Mouse (Mus musculus) hindbrain, postnatal 0 days (tissue): ENCODE data around the gene Cfap69. TPM values are rescaled to one million over a fixed set of nuclear protein-coding genes. Genes with fewer than 3 reads are reported as not detected.
"Not testable (repeated sequence)": the region's sequence is repeated elsewhere in the genome, so short reads cannot be mapped to it uniquely, and the experiment has no call there.

Source experiments
- ATAC-seq: fragments of 200-750 bp; cut with Nextera tagmentation; 2 replicates; pipeline ENCODE4 v1.8.0; 2017; ENCODE audit warnings: mild to moderate bottlenecking, moderate TSS enrichment, moderate library complexity
- DNase-seq: peaks from one replicate; pipeline ENCODE4 v3.0.0-alpha.2; 2015; ENCODE audit warnings: low spot score
- H3K27ac ChIP-seq: fragments of 300-500 bp; sonication (generic); 2 replicates; pipeline ENCODE4 v1.5.1; 2014; ENCODE audit warnings: mild to moderate bottlenecking
- H3K27me3 ChIP-seq: fragments of 300-500 bp; sonication (generic); 2 replicates; pipeline ENCODE4 v1.6.1; 2014; ENCODE audit warnings: low read length, mixed read lengths; ENCODE audit not compliant: insufficient read depth
- H3K36me3 ChIP-seq: fragments of 300-500 bp; sonication (generic); 2 replicates; pipeline ENCODE4 v1.6.1; 2014; ENCODE audit warnings: low read length, mixed read lengths; ENCODE audit not compliant: insufficient read depth
- H3K4me1 ChIP-seq: fragments of 300-500 bp; sonication (generic); 2 replicates; pipeline ENCODE4 v1.6.1; 2014; ENCODE audit warnings: antibody characterized with exemption, low read length, mixed read lengths; ENCODE audit not compliant: insufficient read depth
- H3K4me2 ChIP-seq: fragments of 300-500 bp; sonication (generic); 2 replicates; pipeline ENCODE4 v1.6.1; 2014; ENCODE audit warnings: low read depth, mild to moderate bottlenecking, low read length, moderate library complexity, mixed read lengths
- H3K4me3 ChIP-seq: fragments of 300-500 bp; sonication (generic); 2 replicates; pipeline ENCODE4 v1.5.1; 2014; ENCODE audit warnings: low read length
- H3K9ac ChIP-seq: fragments of 300-500 bp; sonication (generic); replicated peaks from 2 replicates; pipeline ENCODE4 v1.6.1; 2014; ENCODE audit warnings: mild to moderate bottlenecking, low read length, moderate library complexity, mixed read lengths
- H3K9me3 ChIP-seq: fragments of 300-500 bp; sonication (generic); 2 replicates; pipeline ENCODE4 v1.6.1; 2016; ENCODE audit warnings: low read length, mixed read lengths
- CTCF ChIP-seq: IDR thresholded peaks from 2 replicates; pipeline ENCODE4 v1.5.1; 2016; ENCODE audit warnings: antibody characterized with exemption, control low read depth, low read depth
- WGBS: fragments of 180-500 bp; shearing (Covaris S2); extraction: QIAGEN DNeasy Blood & Tissue Kit; methylation state at CpG from one replicate; pipeline ENCODE4 v1.1.7; 2014; 5-methylcytosine and 5-hydroxymethylcytosine counted together
- polyA plus RNA-seq: library from polyadenylated mRNA; unstranded; fragments of >200 nt; fragmentation: Nextera tagmentation; extraction: Ambion mirVana; gene quantifications from 2 replicates; pipeline ENCODE4 v1.2.1, GENCODE M21; 2015
- total RNA-seq: library from RNA; depleted of rRNA; stranded (reverse); fragments of >200 nt; gene quantifications from 2 replicates; pipeline ENCODE4 v1.2.3, GENCODE M21; 2014

Cfap69 gene
- total and polyA plus RNA-seq, 2 experiments from 2014 or later: 8.0 to 9.8 TPM

DNA sequence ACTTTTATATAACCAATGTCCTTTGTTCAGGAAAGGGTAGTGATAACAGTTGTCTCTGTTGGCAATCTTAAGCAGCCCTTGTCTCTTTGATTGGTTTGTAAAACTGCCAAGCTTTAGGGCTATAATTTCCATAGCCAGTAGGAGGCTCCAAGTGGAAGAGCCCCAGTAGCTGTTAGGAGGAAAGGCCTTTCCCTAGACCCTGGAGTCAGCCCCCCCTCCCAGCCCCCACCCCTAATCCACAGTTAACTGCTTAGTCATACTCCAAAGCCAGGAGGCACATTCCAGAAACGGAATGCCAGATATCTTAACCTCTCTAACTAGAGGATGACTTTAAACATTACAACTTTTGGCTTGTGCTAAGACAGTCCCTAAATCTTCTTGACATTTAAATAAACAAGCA lies 22.9 kb upstream of the Cfap69 start:
- H3K27me3 ChIP-seq: no peaks in the 10 kb centered on the region
- no peak overlapping the region for H3K9ac ChIP-seq
- DNase-seq (no peak), ATAC-seq (no peak)
- no peak overlapping the region for H3K27ac ChIP-seq
- H3K36me3 ChIP-seq: no peaks in the 10 kb centered on the region
- 28% methylated on average over 1 of the region's 1 CpGs for WGBS
- H3K4me1 ChIP-seq: no peaks in the 10 kb centered on the region
- H3K4me3 ChIP-seq: no peak overlapping the region
- H3K9me3 ChIP-seq: no peaks in the 10 kb centered on the region
- no peak overlapping the region for H3K4me2 ChIP-seq
- TF ChIP-seq CTCF: no peak

DNA sequence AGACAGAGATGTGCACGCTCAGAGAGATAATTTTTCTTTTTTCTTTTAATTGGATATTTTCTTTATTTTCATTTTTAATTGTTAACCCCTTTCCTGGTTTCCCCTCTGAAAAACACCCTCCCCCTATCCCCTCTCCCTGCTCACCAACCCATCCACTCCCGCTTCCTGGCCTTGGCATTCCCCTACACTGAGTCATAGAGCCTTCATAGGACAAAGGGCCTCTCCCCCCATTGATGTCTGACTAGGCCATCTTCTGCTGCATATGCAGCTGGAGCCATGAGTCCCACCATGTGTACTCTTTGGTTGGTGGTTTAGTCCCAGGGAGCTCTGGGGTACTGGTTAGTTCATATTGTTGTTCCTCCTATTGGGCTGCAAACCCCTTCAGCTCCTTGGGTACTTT lies 20.9 kb upstream of the Cfap69 start:
- H3K4me1 ChIP-seq, DNase-seq, H3K36me3 ChIP-seq, H3K27me3 ChIP-seq, H3K9me3 ChIP-seq, H3K4me2 ChIP-seq, H3K4me3 ChIP-seq, H3K9ac ChIP-seq, ATAC-seq, H3K27ac ChIP-seq: not testable (repeated sequence)
- WGBS: 89% methylated on average over 2 of the region's 2 CpGs

- DNase-seq (no peak), ATAC-seq (no peak)
- Histone ChIP-seq H3K27me3 (no peaks in the 10 kb centered on the region), H3K9me3 (no peaks in the 10 kb centered on the region), H3K4me3 (no peak overlapping the region), H3K36me3 (no peaks in the 10 kb centered on the region), H3K9ac (no peak overlapping the region), H3K4me2 (no peak overlapping the region), H3K27ac (no peak overlapping the region), H3K4me1 (no peaks in the 10 kb centered on the region)
- TF ChIP-seq CTCF: no peak
- WGBS: 75% methylated on average over 4 of the region's 4 CpGs
These were observed 19.3 kb upstream of the Cfap69 start for GRCm38 (mm10) chr5:5683292-5683691.

- Histone ChIP-seq H3K4me2 (no peak overlapping the region), H3K9ac (no peak overlapping the region), H3K27me3 (no peaks in the 10 kb centered on the region), H3K36me3 (0 out of 2 replicates have a peak, but pooled peaks cover 9% of the 10 kb centered on the region), H3K9me3 (no peaks in the 10 kb centered on the region), H3K4me3 (no peak overlapping the region), H3K4me1 (no peaks in the 10 kb centered on the region), H3K27ac (no peak overlapping the region)
- no peak for DNase-seq
- no peak for TF ChIP-seq CTCF
- ATAC-seq: no peak
These were observed 15.4 kb upstream of the Cfap69 start for GRCm38 (mm10) chr5:5679459-5679858.

DNA sequence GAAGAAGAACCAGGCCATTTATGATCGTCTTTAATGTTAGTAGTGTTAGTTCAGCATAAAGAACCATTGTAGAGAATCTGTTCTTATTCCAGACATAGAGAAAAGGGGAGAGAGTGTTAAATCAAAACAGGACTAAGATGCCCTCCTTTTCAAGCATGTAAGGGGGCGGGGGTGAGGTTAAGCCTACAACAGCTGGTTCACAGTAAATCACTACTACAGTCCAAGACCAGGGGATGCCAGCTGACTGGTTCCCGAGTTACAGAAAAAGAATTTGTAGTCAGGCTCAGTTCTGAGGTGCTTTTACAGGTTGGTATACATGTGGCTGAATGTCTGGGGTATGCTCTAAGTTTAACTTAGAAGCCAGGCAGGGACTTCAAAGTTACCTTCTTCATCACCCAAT lies 12.0 kb upstream of the Cfap69 start:
- no peak overlapping the region for H3K9ac ChIP-seq
- H3K4me2 ChIP-seq: no peak overlapping the region
- TF ChIP-seq CTCF: no peak
- ATAC-seq: no peak
- H3K27ac ChIP-seq: no peak overlapping the region
- H3K4me1 ChIP-seq: no peaks in the 10 kb centered on the region
- DNase-seq: no peak
- H3K9me3 ChIP-seq: no peaks in the 10 kb centered on the region
- H3K36me3 ChIP-seq: 0 out of 2 replicates have a peak, but pooled peaks cover 9% of the 10 kb centered on the region
- H3K4me3 ChIP-seq: no peak overlapping the region
- WGBS: 85% methylated on average over 3 of the region's 3 CpGs
- H3K27me3 ChIP-seq: no peaks in the 10 kb centered on the region

DNA sequence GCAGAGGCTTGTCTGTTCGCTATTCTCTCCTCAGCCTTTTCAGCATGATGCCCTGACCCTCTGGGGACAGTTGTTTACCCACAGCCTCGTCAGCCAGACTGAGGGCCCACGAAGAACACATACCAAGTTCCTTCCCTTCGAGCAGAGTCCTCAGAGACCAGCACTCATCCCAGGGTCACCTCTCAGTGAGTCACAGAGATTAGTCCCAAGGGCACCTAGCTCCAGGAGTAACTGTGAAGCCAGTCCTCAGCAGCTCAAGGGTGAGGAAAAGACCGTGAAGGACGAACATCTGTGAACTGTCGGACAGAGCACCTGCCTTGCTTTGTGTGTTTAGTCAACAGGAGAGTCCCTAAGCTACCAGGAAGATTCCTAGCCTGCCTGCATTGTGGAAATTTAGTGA lies 4.9 kb upstream of the Cfap69 start:
- WGBS: 70% methylated on average over 7 of the region's 7 CpGs
- no peak overlapping the region for H3K27ac ChIP-seq
- TF ChIP-seq CTCF: no peak
- no peak overlapping the region for H3K4me3 ChIP-seq
- H3K27me3 ChIP-seq: no peaks in the 10 kb centered on the region
- no peaks in the 10 kb centered on the region for H3K9me3 ChIP-seq
- no peak overlapping the region for H3K4me2 ChIP-seq
- H3K9ac ChIP-seq: no peak overlapping the region
- no peak for ATAC-seq
- H3K36me3 ChIP-seq: no peaks in the 10 kb centered on the region
- DNase-seq: no peak
- H3K4me1 ChIP-seq: no peaks in the 10 kb centered on the region

- no peak for TF ChIP-seq CTCF
These were observed 410 bp upstream of the Cfap69 start for GRCm38 (mm10) chr5:5664371-5664926.

More at GRCm38 (mm10) chr5:5664371-5664926, 410 bp upstream of the Cfap69 start:
- DNase-seq (no peak), ATAC-seq (0 out of 2 replicates have a peak, but pooled peaks have one; percentile 3)
- H3K27ac ChIP-seq: peak overlapping the region; percentile 17; the same call in 1 of the 2 replicates
- H3K4me3 ChIP-seq: peak overlapping the region; percentile 85
- H3K4me2 ChIP-seq: peak overlapping the region; percentile 91
- peak overlapping the region; percentile 67 for H3K9ac ChIP-seq
- H3K4me1 ChIP-seq: no peaks in the 10 kb centered on the region; the same call in 1 of the 2 replicates
- H3K27me3 ChIP-seq: no peaks in the 10 kb centered on the region
- no peaks in the 10 kb centered on the region for H3K36me3 ChIP-seq
- H3K9me3 ChIP-seq: no peaks in the 10 kb centered on the region
- 48% methylated on average over 6 of the region's 6 CpGs for WGBS
